Mouse (Mus musculus) MEL (cell line): Measurements from ENCODE around the gene 6330409D20Rik. TPM values are rescaled to one million over a fixed set of nuclear protein-coding genes. Genes with fewer than 3 reads are reported as not detected.

Experiments used
- DNase-seq: peaks from one replicate; pipeline ENCODE4 v3.0.0; 2011; ENCODE audit warnings: low read depth, low spot score
- H3K27ac ChIP-seq: 2 replicates; pipeline ENCODE4 v1.5.1; 2012; ENCODE audit warnings: low read depth, mild to moderate bottlenecking, control low read depth, low read length, moderate library complexity; ENCODE audit not compliant: control insufficient read depth
- H3K27me3 ChIP-seq, 2 experiments: fragments of 150-350 bp in 1 of 2; sonication (generic) in 1 of 2; 2 replicates each; pipeline ENCODE4 v1.6.1; 2012; ENCODE audit warnings: low read length in 2 of 2, mild to moderate bottlenecking in 2 of 2, improper control_type of control experiment in 1 of 2, moderate library complexity in 1 of 2; ENCODE audit not compliant: insufficient read depth in 2 of 2, control insufficient read depth in 1 of 2
- H3K36me3 ChIP-seq, 2 experiments: 2 replicates each; pipeline ENCODE4 v1.6.1; 2012 to 2014; ENCODE audit warnings: low read length in 2 of 2, improper control_type of control experiment in 1 of 2, inconsistent platforms in 1 of 2, mild to moderate bottlenecking in 1 of 2; ENCODE audit not compliant: insufficient read depth in 2 of 2, control insufficient read depth in 1 of 2
- H3K4me1 ChIP-seq, 2 experiments: fragments of 150-350 bp in 1 of 2; sonication (generic) in 1 of 2; 2 replicates each; pipeline ENCODE4 v1.6.1; 2012; ENCODE audit warnings: low read length in 2 of 2, improper control_type of control experiment in 1 of 2, mild to moderate bottlenecking in 1 of 2; ENCODE audit not compliant: insufficient read depth in 2 of 2, control insufficient read depth in 1 of 2
- H3K4me3 ChIP-seq, 2 experiments: fragments of 150-350 bp in 1 of 2; sonication (generic) in 1 of 2; 2 replicates each; pipeline ENCODE4 v1.5.1; 2012; ENCODE audit warnings: low read depth in 2 of 2, low read length in 2 of 2, mild to moderate bottlenecking in 2 of 2, moderate library complexity in 2 of 2, control low read depth in 1 of 2, improper control_type of control experiment in 1 of 2; ENCODE audit not compliant: control insufficient read depth in 1 of 2, insufficient read depth in 1 of 2
- H3K79me2 ChIP-seq: 2 replicates; pipeline ENCODE4 v1.6.1; 2012; ENCODE audit warnings: mild to moderate bottlenecking, low read length, moderate library complexity; ENCODE audit not compliant: control insufficient read depth, poor library complexity, insufficient read depth
- H3K9ac ChIP-seq: 2 replicates; pipeline ENCODE4 v1.6.1; 2012; ENCODE audit warnings: low read depth, mild to moderate bottlenecking, control low read depth, low read length, moderate library complexity; ENCODE audit not compliant: control insufficient read depth, poor library complexity, severe bottlenecking
- H3K9me3 ChIP-seq: fragments of 150-350 bp; sonication (generic); replicated peaks from 2 replicates; pipeline ENCODE4 v1.6.1; 2012; ENCODE audit warnings: mild to moderate bottlenecking, low read length, improper control_type of control experiment, moderate library complexity; ENCODE audit not compliant: insufficient read depth
- BHLHE40 ChIP-seq: IDR thresholded peaks from 2 replicates; pipeline ENCODE4 v1.6.1; 2012; ENCODE audit warnings: low read depth, mild to moderate bottlenecking, inconsistent platforms, low read length, improper control_type of control experiment, borderline replicate concordance
- CHD2 ChIP-seq: IDR thresholded peaks from 2 replicates; pipeline ENCODE4 v1.6.1; 2011; ENCODE audit warnings: low read length, improper control_type of control experiment
- ELF1 ChIP-seq: IDR thresholded peaks from 2 replicates; pipeline ENCODE4 v1.6.1; 2014; ENCODE audit warnings: low read depth, mild to moderate bottlenecking, inconsistent platforms, low read length, improper control_type of control experiment, moderate library complexity
- EP300 ChIP-seq, 2 experiments: IDR thresholded peaks; 2 replicates each; pipeline ENCODE4 v1.6.1; 2011; ENCODE audit warnings: improper control_type of control experiment in 2 of 2, low read length in 2 of 2, low read depth in 1 of 2, mild to moderate bottlenecking in 1 of 2
- GABPA ChIP-seq: IDR thresholded peaks from 2 replicates; pipeline ENCODE4 v1.6.1; 2012; ENCODE audit warnings: low read depth, mild to moderate bottlenecking, inconsistent platforms, low read length, improper control_type of control experiment, moderate library complexity
- HCFC1 ChIP-seq: IDR thresholded peaks from 2 replicates; pipeline ENCODE4 v1.6.1; 2012; ENCODE audit warnings: low read depth, mild to moderate bottlenecking, inconsistent platforms, low read length, improper control_type of control experiment, moderate library complexity
- MAFK ChIP-seq: IDR thresholded peaks from 2 replicates; pipeline ENCODE4 v1.6.1; 2011; ENCODE audit warnings: low read depth, mild to moderate bottlenecking, low read length, improper control_type of control experiment, borderline replicate concordance
- MAX ChIP-seq: IDR thresholded peaks from 2 replicates; pipeline ENCODE4 v1.6.1; 2011; ENCODE audit warnings: low read length, improper control_type of control experiment
- MEF2A ChIP-seq: IDR thresholded peaks from 2 replicates; pipeline ENCODE4 v1.6.1; 2014; ENCODE audit warnings: low read depth, mild to moderate bottlenecking, inconsistent platforms, low read length, improper control_type of control experiment; ENCODE audit not compliant: poor library complexity, insufficient replicate concordance, severe bottlenecking; ENCODE audit errors: extremely low read depth
- MYB ChIP-seq: IDR thresholded peaks from 2 replicates; pipeline ENCODE4 v1.6.1; 2011; ENCODE audit warnings: mild to moderate bottlenecking, low read depth, low read length, improper control_type of control experiment
- MYC ChIP-seq: IDR thresholded peaks from 2 replicates; pipeline ENCODE4 v1.6.1; 2011; ENCODE audit warnings: low read depth, mild to moderate bottlenecking, low read length, improper control_type of control experiment, moderate library complexity
- NELFE ChIP-seq: IDR thresholded peaks from 2 replicates; pipeline ENCODE4 v1.6.1; 2011; ENCODE audit warnings: low read depth, low read length, improper control_type of control experiment
- POLR2AphosphoS2 ChIP-seq: IDR thresholded peaks from 2 replicates; pipeline ENCODE4 v1.6.1; 2011; ENCODE audit warnings: low read length, improper control_type of control experiment
- SMC3 ChIP-seq: IDR thresholded peaks from 2 replicates; pipeline ENCODE4 v1.6.1; 2011; ENCODE audit warnings: low read depth, low read length, improper control_type of control experiment
- TBP ChIP-seq: IDR thresholded peaks from 2 replicates; pipeline ENCODE4 v1.8.0; 2011; ENCODE audit warnings: low read depth, low read length, improper control_type of control experiment
- UBTF ChIP-seq: IDR thresholded peaks from 2 replicates; pipeline ENCODE4 v1.6.1; 2012; ENCODE audit warnings: low read depth, mild to moderate bottlenecking, inconsistent platforms, low read length, improper control_type of control experiment, moderate library complexity, borderline replicate concordance; ENCODE audit not compliant: insufficient read depth
- USF1 ChIP-seq: IDR thresholded peaks from 2 replicates; pipeline ENCODE4 v1.6.1; 2014; ENCODE audit warnings: low read depth, mild to moderate bottlenecking, inconsistent platforms, low read length, improper control_type of control experiment, moderate library complexity
- USF2 ChIP-seq, 2 experiments: IDR thresholded peaks; 2 replicates each; pipeline ENCODE4 v1.6.1; 2011 to 2012; ENCODE audit warnings: improper control_type of control experiment in 2 of 2, low read length in 2 of 2, borderline replicate concordance in 1 of 2, inconsistent platforms in 1 of 2, low read depth in 1 of 2, mild to moderate bottlenecking in 1 of 2; ENCODE audit not compliant: insufficient read depth in 1 of 2
- polyA plus RNA-seq, 2 experiments: library from polyadenylated mRNA; stranded (reverse) in 1 of 2; unstranded in 1 of 2; fragments of >175 nt in 1 of 2; fragments of >200 nt in 1 of 2; gene quantifications; 2 replicates each; pipeline versions ENCODE4 v1.2.1 to v1.2.4; 2012; ENCODE audit warnings: low replicate concordance in 2 of 2, low read depth in 1 of 2; ENCODE audit not compliant: insufficient read length in 2 of 2, insufficient read depth in 1 of 2, missing spikeins in 1 of 2
- total RNA-seq: library from RNA; depleted of rRNA; stranded (reverse); fragments of 300-350 nt; gene quantifications from 2 replicates; pipeline ENCODE4 v1.2.3, GENCODE M21; 2012

Gene 6330409D20Rik
- total and polyA plus RNA-seq, 3 experiments = not detected

DNA sequence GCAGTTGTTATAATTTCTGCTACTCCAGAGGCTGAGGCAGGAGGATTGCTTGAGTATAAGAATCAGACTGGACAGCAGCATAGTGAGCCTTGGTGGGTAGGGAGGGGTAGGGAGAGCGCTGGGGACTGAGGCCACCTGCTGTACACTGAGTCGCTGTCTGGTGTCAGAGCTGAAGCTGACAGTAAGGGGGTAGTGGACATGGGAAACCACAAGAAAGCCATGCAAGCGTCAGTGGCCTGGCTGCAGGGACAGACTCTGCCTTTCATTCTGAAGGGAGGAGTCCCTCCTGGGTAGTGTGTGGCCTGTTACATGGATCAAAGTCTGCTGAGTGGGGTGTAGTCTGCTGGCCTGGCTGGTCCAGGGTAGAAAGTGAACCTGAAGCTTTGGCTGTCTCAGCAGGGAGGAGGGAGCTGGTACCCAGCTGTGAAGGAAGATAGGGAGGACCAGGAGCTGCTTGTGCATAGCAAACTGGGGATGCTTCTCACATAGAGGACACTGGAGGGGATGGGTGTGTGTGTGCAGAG, 4.4 kb downstream of the 6330409D20Rik start:
- Histone ChIP-seq H3K27ac (no peak overlapping the region), H3K9me3 (no peaks in the 10 kb centered on the region), H3K79me2 (no peaks in the 10 kb centered on the region), H3K4me1 (no peaks in the 10 kb centered on the region), H3K36me3 (no peaks in the 10 kb centered on the region), H3K4me3 (no peak overlapping the region), H3K9ac (no peak overlapping the region), H3K27me3 (peaks cover 0 to 3% of the 10 kb centered on the region in 2 experiments; a peak in 1 of 4 replicates)
- DNase-seq = no peak
- TF ChIP-seq HCFC1 (no peak), BHLHE40 (no peak), USF2 (IDR thresholded peaks at IDR 0.05; ENCODE audit: borderline replicate concordance in 1 of 2, insufficient read depth in 1 of 2, low read depth in 1 of 2, low read length in 2 of 2) (no peak), ELF1 (no peak), POLR2AphosphoS2 (no peak), MEF2A (no peak), NELFE (no peak), CHD2 (no peak), SMC3 (no peak), TBP (no peak), MYB (no peak), UBTF (no peak), GABPA (no peak), EP300 (IDR thresholded peaks at IDR 0.05; ENCODE audit: low read depth in 1 of 2, low read length in 2 of 2) (no peak), USF1 (no peak), MAX (no peak)

DNA sequence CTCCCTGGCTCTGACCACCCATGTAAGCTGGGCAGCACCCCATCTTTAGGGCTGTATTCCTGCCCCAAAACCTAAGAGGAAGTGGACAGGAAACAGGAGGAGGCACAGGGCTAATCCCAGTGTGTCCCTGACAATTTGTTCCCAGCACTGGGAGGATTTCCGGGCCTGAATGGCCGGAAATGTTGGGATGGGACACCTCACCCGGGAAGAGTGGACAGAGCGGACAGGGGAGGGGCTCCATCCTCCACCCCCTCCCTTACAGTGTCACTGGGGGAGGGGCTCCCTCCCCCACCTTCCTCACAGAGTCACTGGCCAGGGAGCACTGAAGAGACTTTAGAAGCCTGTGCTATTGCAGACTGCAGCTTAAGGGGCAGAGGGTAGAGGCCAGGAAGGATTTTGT, 5.9 kb downstream of the 6330409D20Rik start:
- Histone ChIP-seq H3K4me1 (no peaks in the 10 kb centered on the region), H3K9me3 (no peaks in the 10 kb centered on the region)
- TF ChIP-seq ELF1 = no peak
- TF ChIP-seq MYC = no peak
- TF ChIP-seq MAFK = no peak
- TF ChIP-seq, all 39 proteins: peak for 0
- Histone ChIP-seq H3K27ac (no peak overlapping the region), H3K4me3 (no peak overlapping the region), H3K9ac (no peak overlapping the region), H3K27me3 (peaks cover 0 to 3% of the 10 kb centered on the region in 2 experiments; a peak in 2 of 4 replicates), H3K36me3 (no peaks in the 10 kb centered on the region), H3K79me2 (no peaks in the 10 kb centered on the region)
- no peak for DNase-seq
